Mouse (Mus musculus) thymus, postnatal 25 days (tissue): ENCODE results near the gene Ephb1.

ENCODE experiments used
- DNase-seq: peaks from one replicate; pipeline ENCODE4 v3.0.0; 2022

Ephb1 gene

DNA sequence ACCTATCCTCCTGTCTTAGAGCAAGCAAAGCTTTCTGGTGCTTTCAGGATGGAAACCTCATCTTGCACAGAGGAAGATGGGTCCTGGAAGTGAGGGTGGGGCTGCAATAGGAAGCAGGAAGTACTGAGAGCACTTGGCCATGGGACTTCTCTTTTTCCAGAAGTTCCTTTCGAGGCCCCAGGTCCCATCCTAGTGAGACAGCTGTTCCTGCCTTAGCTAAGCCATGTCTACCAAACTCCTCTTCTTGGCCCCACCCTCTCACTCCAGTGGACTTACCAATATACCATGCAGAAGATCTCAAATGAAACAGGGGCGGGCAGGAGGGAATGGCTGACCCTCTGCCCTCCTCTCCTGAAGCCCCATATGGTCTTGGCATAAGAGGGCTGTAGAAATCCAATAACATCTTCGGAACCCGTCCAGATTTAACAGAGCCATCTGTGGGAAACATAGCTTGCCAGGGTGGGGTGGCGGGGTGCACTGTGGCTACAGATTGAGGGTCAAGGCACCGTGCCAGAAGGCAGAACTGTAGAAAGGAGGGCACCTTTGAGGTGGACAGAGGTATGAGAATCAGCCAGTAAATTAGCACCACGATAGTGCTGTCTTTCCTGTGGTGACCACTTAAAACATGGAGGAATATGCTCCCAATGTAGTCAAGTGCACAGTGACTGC, 48.9 kb downstream of the Ephb1 start:
- DNase-seq = no peak

DNA sequence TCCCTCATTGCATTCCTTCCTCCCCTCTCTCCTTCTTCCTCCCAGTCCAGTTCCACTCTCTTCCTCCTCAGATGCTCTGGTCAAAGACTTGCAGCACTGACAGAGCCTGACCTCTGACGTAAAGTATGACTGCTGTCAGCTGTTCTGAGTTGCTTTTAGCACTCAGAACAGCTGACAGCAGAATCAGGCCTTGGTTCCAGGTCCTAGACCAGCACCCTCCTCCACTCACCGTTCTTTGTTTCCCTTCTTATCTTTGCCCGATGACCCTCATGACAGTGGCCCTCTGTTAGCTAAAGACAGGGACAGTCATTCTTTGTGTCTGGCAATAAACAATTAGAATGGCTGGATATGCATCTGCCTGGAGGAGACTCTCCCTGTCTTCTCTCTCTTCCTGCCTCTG, 49.7 kb downstream of the Ephb1 start:
- DNase-seq = no peak

DNA sequence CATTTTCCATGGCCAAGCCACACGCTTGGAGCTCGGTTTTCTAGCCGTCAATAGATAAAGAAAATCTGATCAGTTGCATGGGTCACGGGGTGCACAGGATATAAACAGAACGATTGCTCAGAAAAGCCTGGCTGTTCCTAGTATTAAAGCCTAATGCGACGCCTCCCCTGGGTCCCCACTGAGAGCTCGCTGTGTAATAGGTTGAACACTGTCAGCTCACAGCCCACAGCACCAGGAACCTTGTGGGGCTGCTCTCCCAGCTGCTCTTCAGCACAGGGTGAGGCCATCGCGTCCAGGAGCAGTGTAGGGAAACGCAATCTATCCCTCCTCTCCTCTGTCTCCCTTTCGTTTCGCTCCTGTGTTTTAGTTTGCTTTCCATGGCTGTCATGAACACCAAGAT, 50.6 kb downstream of the Ephb1 start:
- no peak for DNase-seq

DNA sequence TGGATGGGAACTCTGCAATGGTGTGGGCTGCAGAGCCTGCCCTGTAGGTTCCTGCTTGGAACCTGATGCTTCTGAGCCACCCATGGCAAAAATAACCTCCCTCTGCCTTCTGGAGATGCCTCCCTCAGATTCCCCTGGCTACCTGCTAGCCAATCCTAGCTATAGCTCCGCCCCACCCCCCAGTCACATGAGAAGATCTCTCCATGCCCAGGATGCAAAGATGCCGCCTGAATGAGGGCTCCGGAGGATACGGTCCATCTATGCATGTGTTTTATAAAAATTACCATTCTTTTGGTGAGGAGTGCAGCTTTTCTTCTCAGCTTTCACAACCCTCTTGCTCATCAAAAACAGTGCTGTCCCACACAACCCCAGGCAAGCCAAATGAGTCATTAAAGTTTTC, 53.5 kb downstream of the Ephb1 start:
- no peak for DNase-seq

GRCm38 (mm10) chr9:102298741-102299140, 55.8 kb downstream of the Ephb1 start:
- no peak for DNase-seq

- DNase-seq = no peak
These were observed 56.5 kb downstream of the Ephb1 start for GRCm38 (mm10) chr9:102297986-102298385.

DNA sequence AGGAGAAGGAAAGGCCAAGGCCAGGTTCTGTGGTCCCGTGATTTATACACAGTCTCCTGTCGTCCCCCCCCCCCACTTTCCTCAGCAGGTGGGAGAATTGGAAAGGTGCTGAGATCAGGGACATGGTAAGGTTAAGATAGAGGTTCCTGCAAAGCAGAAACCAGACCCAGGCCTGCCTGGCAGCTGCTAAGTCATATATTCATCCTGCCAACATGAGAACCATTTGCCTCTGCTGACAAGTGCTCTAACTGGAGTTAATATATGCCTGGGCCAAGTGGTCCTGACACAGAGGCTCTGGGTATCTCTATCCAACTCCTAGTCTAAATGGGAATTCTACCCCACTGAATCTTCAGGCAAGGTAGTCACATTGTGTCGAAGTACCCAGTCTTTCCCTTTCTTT, 57.3 kb downstream of the Ephb1 start:
- no peak for DNase-seq

DNA sequence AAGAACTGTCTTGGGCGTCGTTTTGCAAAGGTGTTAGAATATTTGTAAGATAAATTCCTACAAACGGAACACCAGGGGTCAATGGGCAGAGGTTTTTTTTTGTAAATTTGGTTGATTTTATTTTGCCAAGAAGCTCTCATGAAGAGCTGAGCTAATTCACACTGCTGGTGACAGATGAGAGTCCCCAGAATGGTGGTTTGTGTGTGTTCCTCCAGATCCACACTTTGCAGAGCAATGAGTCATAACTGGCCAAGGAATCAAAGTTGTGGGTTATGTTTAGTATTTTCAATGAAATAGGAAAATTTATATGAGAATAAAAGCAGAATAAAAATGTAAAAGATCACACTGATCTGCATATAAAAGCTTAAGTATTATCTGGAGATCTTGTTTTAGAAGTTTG, 60.9 kb downstream of the Ephb1 start:
- no peak for DNase-seq

GRCm38 (mm10) chr9:102291230-102291629, 63.3 kb downstream of the Ephb1 start:
- DNase-seq = no peak

GRCm38 (mm10) chr9:102288356-102288755, 66.1 kb downstream of the Ephb1 start:
- no peak for DNase-seq

DNA sequence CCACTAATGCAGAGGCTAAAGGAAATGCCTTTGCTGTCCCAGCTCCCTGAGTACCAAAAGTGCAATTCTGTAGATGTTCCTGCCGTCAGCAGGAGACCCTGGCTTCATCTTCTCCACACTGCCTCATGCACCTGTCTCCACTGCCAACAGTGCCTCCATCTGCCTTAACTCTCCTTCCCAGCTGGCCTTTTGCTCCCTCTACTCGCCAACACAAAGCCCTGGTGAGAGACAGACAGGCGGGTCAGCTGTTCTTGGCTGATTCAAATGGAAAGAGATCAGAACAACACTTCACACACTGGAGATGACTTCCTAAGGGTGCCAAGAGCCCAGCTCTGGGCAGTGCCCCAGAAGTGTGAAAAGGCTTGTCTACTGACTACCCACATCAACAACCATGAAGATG, 78.6 kb downstream of the Ephb1 start:
- DNase-seq = no peak

GRCm38 (mm10) chr9:102274016-102274415, 80.5 kb downstream of the Ephb1 start:
- no peak for DNase-seq

DNA sequence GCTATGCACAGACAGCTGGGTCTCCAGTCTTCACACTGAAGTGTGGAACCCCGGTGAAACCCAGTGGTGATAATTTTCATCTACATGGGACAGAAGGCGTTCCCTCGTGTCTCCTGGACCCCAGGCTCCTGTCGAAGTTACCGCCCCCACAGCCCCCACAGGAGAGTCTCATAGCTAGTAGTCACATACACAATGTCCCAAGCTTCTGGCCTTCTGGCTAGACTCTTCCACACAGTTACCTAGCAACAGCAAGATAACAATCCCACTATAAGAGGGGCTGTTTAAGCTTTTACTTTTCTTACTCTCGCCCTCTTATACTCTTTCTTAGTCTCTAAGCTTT, 81.1 kb downstream of the Ephb1 start:
- DNase-seq = no peak

DNA sequence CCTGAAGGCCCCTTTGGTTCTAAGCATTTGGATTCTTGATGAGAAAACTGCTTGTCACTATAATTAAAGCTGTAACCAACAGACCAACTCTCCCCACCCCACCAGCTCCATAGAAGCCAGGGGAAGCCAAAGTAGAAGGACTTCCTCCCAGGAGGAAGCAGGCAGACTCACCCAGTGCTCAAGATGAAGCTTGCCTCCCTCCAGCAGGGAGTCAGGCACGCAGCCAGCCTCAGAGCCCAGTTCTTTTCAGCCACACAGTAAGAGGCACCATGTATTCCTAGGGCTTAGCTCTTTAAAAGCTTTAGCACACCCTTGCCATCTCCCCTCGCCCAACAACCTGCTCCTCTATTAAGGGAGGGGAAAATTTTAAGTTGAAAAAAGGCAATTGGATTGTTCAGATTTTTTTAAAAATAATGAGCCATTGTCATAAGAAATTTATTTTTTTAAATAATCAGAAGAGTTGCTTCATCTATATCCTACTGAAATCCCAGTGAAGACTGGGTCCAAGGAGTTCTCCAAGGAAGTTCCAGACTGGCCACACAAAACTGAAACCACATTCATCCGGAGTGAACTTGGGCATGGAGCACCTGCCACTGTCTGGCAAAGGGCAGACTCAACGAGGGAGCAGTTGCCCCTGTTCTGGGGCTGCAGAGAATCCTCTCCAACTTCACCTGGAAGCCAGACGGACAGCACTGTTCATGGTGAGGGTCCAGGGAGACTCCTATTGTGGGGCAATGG, 81.6 kb downstream of the Ephb1 start:
- DNase-seq = no peak

DNA sequence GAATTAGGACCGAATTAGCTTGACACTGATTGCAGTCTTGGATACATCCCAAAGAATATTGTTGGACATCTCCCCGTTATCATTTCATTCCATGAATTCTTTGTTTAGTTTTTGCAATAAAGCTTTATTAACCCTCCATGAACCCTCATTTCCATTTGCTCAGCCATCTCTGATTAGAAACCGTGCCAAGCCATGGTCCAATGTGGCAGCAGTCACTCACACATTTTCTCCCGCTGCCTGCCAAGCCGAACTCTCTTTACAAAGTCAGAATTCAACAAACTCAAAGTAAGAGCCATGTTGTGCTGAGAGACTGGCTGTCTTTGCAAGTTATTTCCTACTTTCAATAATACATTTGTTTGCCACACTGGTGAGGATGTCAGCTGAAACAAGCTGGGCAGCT, 84.0 kb downstream of the Ephb1 start:
- DNase-seq = no peak

GRCm38 (mm10) chr9:102267311-102268027, 87.0 kb downstream of the Ephb1 start:
- DNase-seq = no peak

DNA sequence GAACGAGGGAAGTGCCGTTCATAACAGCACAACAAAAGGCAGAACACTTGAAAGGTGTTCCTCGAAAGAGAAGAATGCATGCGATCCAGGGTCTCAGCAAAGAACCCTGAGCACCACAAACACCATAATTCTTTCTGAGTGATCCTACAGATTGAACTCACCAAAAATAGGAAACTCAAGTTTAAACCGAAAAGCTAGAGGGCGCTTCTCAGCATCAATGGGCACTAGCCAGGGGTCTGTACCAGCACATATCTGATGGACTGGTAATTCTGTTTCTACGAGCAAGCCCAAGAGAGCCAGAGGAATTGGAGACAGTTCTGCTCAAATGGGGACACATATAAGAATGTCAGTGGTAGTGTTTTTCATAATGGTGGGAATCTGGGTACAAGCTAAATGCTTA, 90.7 kb downstream of the Ephb1 start:
- DNase-seq = no peak

- DNase-seq = no peak
These were observed 92.4 kb downstream of the Ephb1 start for GRCm38 (mm10) chr9:102262100-102262501.

GRCm38 (mm10) chr9:102261511-102261910, 93.0 kb downstream of the Ephb1 start:
- DNase-seq = no peak

DNA sequence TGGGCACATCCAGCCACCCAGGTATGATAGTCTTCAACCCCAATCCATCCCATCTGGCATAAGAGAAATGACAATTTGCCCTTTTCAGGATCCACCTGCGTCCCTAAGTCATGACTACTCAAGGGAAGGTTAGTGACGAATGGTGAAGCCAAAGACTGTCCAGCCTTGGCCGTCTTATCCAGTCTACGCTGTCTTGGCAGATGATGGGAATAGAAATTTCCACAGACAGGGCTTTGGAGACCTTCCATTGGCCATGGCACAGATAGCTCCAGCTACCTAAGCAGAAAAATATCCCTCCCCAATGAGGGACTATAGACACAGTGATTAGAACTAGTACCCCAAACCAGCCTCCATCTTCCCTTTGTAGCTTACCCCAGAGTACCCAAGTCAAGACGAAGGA, 98.1 kb downstream of the Ephb1 start:
- no peak for DNase-seq

DNA sequence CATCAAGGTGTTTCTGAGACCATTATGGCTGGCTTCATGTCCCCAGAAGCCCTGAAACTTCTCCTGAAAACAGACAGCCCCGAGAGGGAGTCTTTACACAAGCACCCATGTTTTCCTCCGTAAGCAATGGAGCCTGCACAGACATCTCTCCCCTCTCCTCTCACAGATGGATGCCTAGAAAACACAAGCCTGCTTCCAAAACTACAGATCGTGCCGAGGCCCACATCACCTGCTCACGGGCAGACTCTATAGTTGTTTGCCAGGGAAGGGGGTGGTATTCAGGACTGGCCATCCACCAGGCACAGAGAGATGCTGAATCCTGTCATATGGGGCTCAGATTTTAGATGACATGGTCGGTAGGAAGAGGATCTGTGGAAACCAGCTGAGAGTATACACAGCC, 98.7 kb downstream of the Ephb1 start:
- DNase-seq = no peak

DNA sequence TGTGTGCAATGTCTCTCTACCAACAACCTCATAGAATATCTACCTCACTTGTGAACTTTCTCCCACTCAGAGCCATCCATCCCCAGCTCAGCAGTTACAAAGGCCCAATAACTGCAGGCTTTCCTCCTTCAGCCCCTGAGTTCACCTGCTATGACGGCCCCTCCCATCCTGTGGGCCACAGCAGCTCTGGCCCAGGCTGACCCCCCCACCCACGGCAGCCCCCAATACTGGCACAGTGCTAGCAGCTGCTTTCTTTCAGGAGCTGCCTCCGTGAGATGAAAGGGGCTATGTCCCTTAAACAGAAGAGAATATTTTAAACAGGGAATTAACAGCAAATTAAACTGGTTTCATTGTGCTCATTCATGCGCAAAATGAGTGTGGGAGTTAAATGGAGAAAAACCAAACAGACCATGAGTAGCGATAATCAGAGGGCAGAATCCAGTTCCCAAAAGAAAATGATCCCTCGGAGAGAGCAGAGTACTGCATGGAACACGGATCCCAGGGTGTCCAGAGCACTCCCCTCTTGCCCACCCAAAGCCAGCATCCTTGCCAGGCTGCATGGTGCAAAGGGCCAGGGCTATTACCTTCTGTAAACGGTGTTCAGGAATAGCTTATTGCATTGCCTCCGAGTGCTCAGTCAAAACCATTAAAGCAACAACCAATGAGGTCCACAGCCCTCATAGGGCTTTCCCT, 105.2 kb downstream of the Ephb1 start:
- no peak for DNase-seq

DNA sequence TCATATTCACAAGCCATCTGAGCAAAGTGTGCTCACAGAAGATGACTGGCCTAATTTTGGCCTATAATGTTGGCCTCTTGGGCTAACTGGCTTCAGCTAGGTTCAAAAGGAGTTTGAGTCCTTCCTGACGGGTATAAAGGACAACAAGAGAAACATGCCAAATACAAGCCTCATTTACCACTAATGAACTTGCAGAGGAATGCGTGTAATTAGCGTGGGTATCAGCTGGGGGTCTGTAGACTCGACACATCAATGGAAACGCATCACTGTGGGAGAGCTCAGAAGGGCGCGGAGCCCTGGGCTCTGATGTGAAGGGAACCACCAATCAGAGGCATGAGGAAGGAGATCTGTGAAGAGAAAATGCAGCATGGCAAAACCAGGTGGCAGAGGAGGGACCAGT, 108.9 kb downstream of the Ephb1 start:
- no peak for DNase-seq

DNA sequence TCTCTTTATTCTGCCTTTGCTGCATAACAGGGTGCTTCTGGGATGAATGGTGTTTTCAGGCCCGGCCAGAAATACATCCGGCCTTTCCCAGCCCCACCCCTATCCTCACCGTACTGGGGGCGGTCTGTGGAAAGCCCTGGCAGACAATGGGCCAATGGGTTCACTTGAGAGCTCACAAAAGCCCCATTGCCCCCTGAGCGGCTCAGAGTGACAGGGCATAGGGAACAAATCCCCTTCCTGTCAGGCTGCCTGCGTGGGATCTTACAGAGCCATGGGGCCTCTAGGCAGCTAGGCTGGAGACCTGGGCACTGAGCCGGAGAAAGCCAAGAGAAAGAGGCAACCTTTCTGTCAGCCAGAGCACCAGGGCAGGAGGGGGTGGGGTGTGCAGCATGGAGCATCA, 111.2 kb downstream of the Ephb1 start:
- DNase-seq = no peak
